Mouse (Mus musculus): ENCODE data around the gene Ankrd55.

- peak; percentile 97 for TF ChIP-seq CTCF (IDR thresholded peaks at IDR 0.05)
- no peak for TF ChIP-seq POLR2A (IDR thresholded peaks at IDR 0.05; ENCODE audit: insufficient read depth, low read depth, low read length)
- TF ChIP-seq EP300 (IDR thresholded peaks at IDR 0.05; ENCODE audit: insufficient read depth, low read depth, low read length), result peak; percentile 92
Measured at GRCm38 (mm10) chr13:112308672-112309071, 20.4 kb downstream of the Ankrd55 start.
